Mouse (Mus musculus) adipocyte (in vitro differentiated cells): ENCODE results near the gene Celf1.

Source experiments
- DNase-seq: peaks from one replicate; pipeline ENCODE4 v3.0.0-alpha.2; 2016; ENCODE audit warnings: low spot score

Gene Celf1

GRCm38 (mm10) chr2:91062779-91063606 is 122.8 kb downstream of the Celf1 start:
- DNase-seq: no peak

GRCm38 (mm10) chr2:91064211-91064610 is 124.0 kb downstream of the Celf1 start:
- DNase-seq: no peak

- DNase-seq: peak; percentile 70
Measured at GRCm38 (mm10) chr2:91065544-91065943, 125.4 kb downstream of the Celf1 start.

- DNase-seq: no peak
Measured at GRCm38 (mm10) chr2:91066455-91066854, 126.3 kb downstream of the Celf1 start.

- no peak for DNase-seq
Measured at GRCm38 (mm10) chr2:91068162-91068871, 128.1 kb downstream of the Celf1 start.

- DNase-seq: peak; percentile 36
Measured at GRCm38 (mm10) chr2:91068872-91069165, 128.6 kb downstream of the Celf1 start.
